Mouse (Mus musculus) CH12.LX (cell line): Measurements from ENCODE around the gene Ak4. TPM values are rescaled to one million over a fixed set of nuclear protein-coding genes. Genes with fewer than 3 reads are reported as not detected.

Experiments used
- DNase-seq: peaks from one replicate; pipeline ENCODE4 v3.0.0-alpha.2; 2013; ENCODE audit errors: extremely low read depth
- H3K27ac ChIP-seq: 2 replicates; pipeline ENCODE4 v1.5.1; 2012; ENCODE audit warnings: low read depth, mild to moderate bottlenecking, control low read depth, moderate library complexity; ENCODE audit not compliant: insufficient read depth
- H3K27me3 ChIP-seq: replicated peaks from 2 replicates; pipeline ENCODE3; 2012; ENCODE audit warnings: inconsistent platforms
- H3K36me3 ChIP-seq, 2 experiments: replicated peaks in 1 of 2; 2 replicates each; pipeline versions ENCODE3 to v1.6.1; 2012; ENCODE audit warnings: inconsistent platforms in 1 of 2, low read length in 1 of 2, mild to moderate bottlenecking in 1 of 2, mixed read lengths in 1 of 2, moderate library complexity in 1 of 2; ENCODE audit not compliant: control insufficient read depth in 1 of 2, insufficient read depth in 1 of 2
- H3K4me1 ChIP-seq, 2 experiments: 2 replicates each; pipeline ENCODE4 v1.6.1; 2012; ENCODE audit warnings: inconsistent platforms in 1 of 2, moderate library complexity in 1 of 2; ENCODE audit not compliant: insufficient read depth in 2 of 2, control insufficient read depth in 1 of 2
- H3K4me2 ChIP-seq: 2 replicates; pipeline ENCODE4 v1.6.1; 2012; ENCODE audit warnings: low read depth, mild to moderate bottlenecking, control low read depth; ENCODE audit not compliant: poor library complexity, insufficient read depth, severe bottlenecking
- H3K4me3 ChIP-seq, 3 experiments: fragments of 150-350 bp in 1 of 3; sonication (generic) in 1 of 3; replicated peaks in 1 of 3; 2 replicates each; pipeline versions ENCODE3 to v1.5.1; 2011 to 2012; ENCODE audit warnings: low read depth in 2 of 3, low read length in 2 of 3, mild to moderate bottlenecking in 2 of 3, moderate library complexity in 2 of 3, control low read depth in 1 of 3, improper control_type of control experiment in 1 of 3, inconsistent platforms in 1 of 3, mixed read lengths in 1 of 3; ENCODE audit not compliant: poor library complexity in 1 of 3
- H3K79me2 ChIP-seq: replicated peaks from 2 replicates; pipeline ENCODE4 v1.6.1; 2012; ENCODE audit warnings: mild to moderate bottlenecking, moderate library complexity; ENCODE audit not compliant: control insufficient read depth, poor library complexity, insufficient read depth, severe bottlenecking; ENCODE audit errors: extremely low read depth
- H3K9ac ChIP-seq: 2 replicates; pipeline ENCODE4 v1.6.1; 2012; ENCODE audit warnings: low read depth, mild to moderate bottlenecking, control low read depth, moderate library complexity; ENCODE audit not compliant: insufficient read depth
- H3K9me3 ChIP-seq: replicated peaks from 2 replicates; pipeline ENCODE3; 2012; ENCODE audit warnings: low read length, inconsistent platforms, mixed read lengths
- BHLHE40 ChIP-seq: IDR thresholded peaks from 2 replicates; pipeline ENCODE4 v1.6.1; 2011; ENCODE audit warnings: mild to moderate bottlenecking, low read depth, low read length, improper control_type of control experiment
- CTCF ChIP-seq, 2 experiments: IDR thresholded peaks in 1 of 2; conservative IDR thresholded peaks in 1 of 2; 2 replicates each; pipeline ENCODE4 v1.5.1; 2011 to 2012; ENCODE audit warnings: low read depth in 2 of 2, low read length in 2 of 2, improper control_type of control experiment in 1 of 2, inconsistent platforms in 1 of 2, mild to moderate bottlenecking in 1 of 2, moderate library complexity in 1 of 2
- JUN ChIP-seq: IDR thresholded peaks from 2 replicates; pipeline ENCODE4 v1.6.1; 2011; ENCODE audit warnings: low read depth, mild to moderate bottlenecking, low read length, improper control_type of control experiment, moderate library complexity; ENCODE audit not compliant: insufficient read depth
- MEF2A ChIP-seq: IDR thresholded peaks from 2 replicates; pipeline ENCODE4 v1.6.1; 2014; ENCODE audit warnings: low read depth, mild to moderate bottlenecking, inconsistent platforms, low read length, improper control_type of control experiment, borderline replicate concordance
- MYC ChIP-seq: IDR thresholded peaks from 2 replicates; pipeline ENCODE4 v1.6.1; 2011; ENCODE audit warnings: low read depth, mild to moderate bottlenecking, improper control_type of control experiment, low read length
- NRF1 ChIP-seq: IDR thresholded peaks from 2 replicates; pipeline ENCODE4 v1.6.1; 2014; ENCODE audit warnings: low read depth, mild to moderate bottlenecking, inconsistent platforms, low read length, improper control_type of control experiment, moderate library complexity
- POLR2AphosphoS2 ChIP-seq: IDR thresholded peaks from 2 replicates; pipeline ENCODE4 v1.6.1; 2011; ENCODE audit warnings: low read depth, low read length, improper control_type of control experiment
- RCOR1 ChIP-seq: conservative IDR thresholded peaks from 2 replicates; pipeline ENCODE4 v1.6.1; 2012; ENCODE audit warnings: low read depth, mild to moderate bottlenecking, inconsistent platforms, low read length, improper control_type of control experiment
- TBP ChIP-seq: conservative IDR thresholded peaks from 2 replicates; pipeline ENCODE4 v1.6.1; 2011; ENCODE audit warnings: low read depth, low read length, improper control_type of control experiment
- TCF12 ChIP-seq: IDR thresholded peaks from 2 replicates; pipeline ENCODE4 v1.6.1; 2014; ENCODE audit warnings: low read depth, mild to moderate bottlenecking, inconsistent platforms, low read length, improper control_type of control experiment
- UBTF ChIP-seq: IDR thresholded peaks from 2 replicates; pipeline ENCODE4 v1.6.1; 2012; ENCODE audit warnings: low read depth, mild to moderate bottlenecking, inconsistent platforms, low read length, improper control_type of control experiment, moderate library complexity
- ZC3H11A ChIP-seq: IDR thresholded peaks from 2 replicates; pipeline ENCODE4 v1.6.1; 2012; ENCODE audit warnings: low read depth, mild to moderate bottlenecking, inconsistent platforms, low read length, improper control_type of control experiment
- ZKSCAN1 ChIP-seq: IDR thresholded peaks from 2 replicates; pipeline ENCODE4 v1.6.1; 2012; ENCODE audit warnings: low read depth, inconsistent platforms, low read length, improper control_type of control experiment, borderline replicate concordance
- ZNF384 ChIP-seq: IDR thresholded peaks from 2 replicates; pipeline ENCODE4 v1.6.1; 2012; ENCODE audit warnings: low read depth, low read length, improper control_type of control experiment, inconsistent platforms
- dilution Hi-C: fragments of 300-500 bp; cut with MboI; formaldehyde crosslinking; loops from 2 replicates; pipeline ENCODE4 v1.14.3; 2020; ENCODE audit warnings: low sequenced_read_pairs; ENCODE audit not compliant: extremely low pct_unique_long_range_greater_than_20kb, extremely low pct_ligation_motif_present
- in situ Hi-C: fragments of 300-500 bp; cut with MboI; formaldehyde crosslinking; loops from 3 replicates; pipeline ENCODE4 v1.14.3; 2019; ENCODE audit warnings: low sequenced_read_pairs, low pct_ligation_motif_present, low pct_unique_long_range_greater_than_20kb, mixed read lengths
- polyA plus RNA-seq: library from polyadenylated mRNA; unstranded; fragments of >175 nt; gene quantifications from 2 replicates; pipeline ENCODE4 v1.2.1, GENCODE M21; 2012; ENCODE audit warnings: low read depth; ENCODE audit not compliant: insufficient read length
- total RNA-seq, 2 experiments: library from RNA; depleted of rRNA; stranded (reverse); fragments of 300-350 nt in 1 of 2; fragments of >200 nt in 1 of 2; gene quantifications; 2 replicates each; pipeline ENCODE4 v1.2.3; 2012 to 2014

Gene Ak4
- total and polyA plus RNA-seq, 3 experiments, result 11.8 to 49.4 (median 23.0) TPM

DNA sequence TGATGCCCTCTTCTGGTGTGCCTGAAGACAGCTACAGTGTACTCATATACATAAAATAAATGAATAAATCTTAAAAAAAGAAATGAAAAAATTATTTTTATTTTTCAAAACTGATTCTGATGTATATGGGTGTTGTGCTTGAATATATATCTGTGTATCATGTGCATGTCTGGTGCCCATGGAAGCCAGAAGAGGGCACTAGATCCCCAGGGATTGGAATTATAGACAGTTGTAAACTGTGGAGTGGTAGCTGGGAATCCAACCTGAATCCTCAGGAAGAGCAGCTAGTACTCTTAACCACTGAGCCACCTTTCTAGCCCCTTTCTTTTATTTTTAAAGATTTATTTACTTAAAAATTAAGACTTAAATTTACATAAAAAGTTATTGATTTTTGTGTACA, 87.3 kb downstream of the Ak4 start:
- Histone ChIP-seq H3K79me2 (no peaks in the 10 kb centered on the region), H3K4me3 (no peak overlapping the region), H3K36me3 (no peaks in the 10 kb centered on the region), H3K27ac (no peak overlapping the region), H3K27me3 (no peaks in the 10 kb centered on the region), H3K9ac (no peak overlapping the region), H3K4me2 (no peak overlapping the region), H3K9me3 (no peaks in the 10 kb centered on the region), H3K4me1 (no peaks in the 10 kb centered on the region)
- TF ChIP-seq ZNF384 (no peak), CTCF (conservative IDR thresholded peaks at IDR 0.05 in 1 of 2, IDR thresholded peaks at IDR 0.05 in 1 of 2; ENCODE audit: low read depth in 2 of 2, low read length in 2 of 2) (peak in 1 of 2 experiments; percentile 12; a peak in 1 of 4 replicates)
- DNase-seq, result no peak
- dilution Hi-C loops (no loop called here), in situ Hi-C loops (no loop called here)

DNA sequence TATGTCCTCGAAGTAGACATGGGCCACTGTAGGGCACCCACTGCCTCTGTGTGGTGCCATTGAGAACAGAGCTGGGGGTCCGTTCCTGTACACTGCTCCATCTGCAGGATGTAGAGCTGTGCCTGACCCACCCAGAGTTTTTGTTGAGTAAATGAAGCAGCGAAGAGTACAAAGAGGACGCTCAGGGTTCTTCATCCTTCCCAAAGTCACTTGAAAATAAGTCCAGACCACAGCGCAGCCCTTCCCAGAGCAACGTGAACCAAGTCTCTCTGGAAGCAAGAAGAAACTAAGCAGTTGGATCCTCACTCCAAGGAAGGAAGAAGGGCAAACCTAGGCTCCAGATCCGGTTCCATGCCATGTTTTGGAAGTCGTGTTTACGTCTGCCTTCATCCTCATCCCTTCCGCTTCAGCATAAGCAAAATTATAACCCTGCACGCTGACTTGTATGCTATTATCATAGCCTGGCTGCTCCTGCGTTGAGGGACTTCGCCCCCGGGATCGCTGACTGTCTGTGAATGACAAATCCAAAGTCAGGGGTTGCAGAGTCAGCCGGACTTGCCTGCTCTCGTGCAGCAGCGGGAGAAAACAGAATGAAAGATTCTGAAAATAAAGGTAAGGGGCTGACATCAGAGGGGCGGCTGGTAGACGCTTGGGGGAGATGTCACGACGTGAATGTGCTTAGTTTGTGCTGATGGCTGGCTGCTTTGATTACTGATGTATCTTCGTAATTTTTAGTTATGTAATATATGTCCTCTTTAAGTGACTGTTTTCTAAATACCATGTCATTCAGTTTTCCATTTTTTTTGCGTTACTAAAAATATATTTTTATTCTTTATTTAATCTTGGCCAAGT, 88.7 kb downstream of the Ak4 start:
- Histone ChIP-seq H3K9me3 (no peaks in the 10 kb centered on the region), H3K9ac (no peak overlapping the region), H3K4me3 (no peak overlapping the region), H3K27ac (no peak overlapping the region), H3K27me3 (no peaks in the 10 kb centered on the region), H3K4me1 (no peaks in the 10 kb centered on the region), H3K36me3 (no peaks in the 10 kb centered on the region), H3K79me2 (no peaks in the 10 kb centered on the region), H3K4me2 (no peak overlapping the region)
- in situ Hi-C loops, result no loop called here
- dilution Hi-C loops, result no loop called here
- DNase-seq, result no peak
- TF ChIP-seq MYC, result no peak
- TF ChIP-seq NRF1, result no peak
- no peak for TF ChIP-seq TCF12
- TF ChIP-seq TBP, result no peak
- TF ChIP-seq, all 38 proteins: peak for 0

DNA sequence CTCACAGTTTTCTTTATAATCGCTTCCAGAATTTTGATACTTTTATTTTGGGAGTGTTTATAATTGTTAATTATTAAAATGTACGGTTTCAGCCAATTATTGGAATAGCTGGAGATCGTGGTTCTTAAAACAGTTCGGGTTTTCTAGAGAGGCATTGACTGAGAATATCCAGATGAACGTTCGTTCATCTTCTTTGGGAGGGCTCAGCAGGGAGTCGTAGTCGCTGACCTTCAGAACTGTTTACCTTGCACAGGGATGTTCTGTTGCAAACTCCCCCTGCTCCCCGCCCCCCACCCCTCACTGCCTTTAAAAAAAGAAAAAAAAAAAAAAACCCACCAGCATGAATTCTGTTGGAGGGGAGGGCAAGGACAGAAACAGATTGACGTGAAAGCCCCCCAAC, 89.4 kb downstream of the Ak4 start:
- Histone ChIP-seq H3K36me3 (no peaks in the 10 kb centered on the region), H3K4me1 (no peaks in the 10 kb centered on the region), H3K27me3 (no peaks in the 10 kb centered on the region), H3K9me3 (no peaks in the 10 kb centered on the region), H3K27ac (no peak overlapping the region), H3K79me2 (no peaks in the 10 kb centered on the region), H3K4me2 (no peak overlapping the region), H3K4me3 (no peak overlapping the region), H3K9ac (no peak overlapping the region)
- TF ChIP-seq MEF2A (no peak), NRF1 (no peak), ZKSCAN1 (no peak), RCOR1 (no peak), UBTF (no peak), JUN (no peak), CTCF (conservative IDR thresholded peaks at IDR 0.05 in 1 of 2, IDR thresholded peaks at IDR 0.05 in 1 of 2; ENCODE audit: low read depth in 2 of 2, low read length in 2 of 2) (no peak), ZC3H11A (no peak), TCF12 (no peak), BHLHE40 (no peak), POLR2AphosphoS2 (no peak), MYC (no peak)
- dilution Hi-C loops, result no loop called here
- in situ Hi-C loops, result no loop called here
- DNase-seq, result no peak
